Mouse (Mus musculus): ENCODE data around the gene Tefm. TPM values are rescaled to one million over a fixed set of nuclear protein-coding genes. Genes with fewer than 3 reads are reported as not detected.
A peak's percentile ranks its signal among the peaks of the same experiment; 100 is the strongest.
"Not testable (repeated sequence)": the region's sequence is repeated elsewhere in the genome, so short reads cannot be mapped to it uniquely, and the experiment has no call there.

Tefm gene
- 2.9 and 3.4 TPM in 2 replicates for total RNA-seq (2015; ENCODE audit: low replicate concordance)
- total RNA-seq (2017; ENCODE audit: low replicate concordance), result 3.7 and 5.8 TPM in 2 replicates

- peak; percentile 86 for ATAC-seq (replicated peaks; ENCODE audit: low FRiP score, poor library complexity, severe bottlenecking)
Measured at GRCm38 (mm10) chr11:80141825-80142521, at the start of gene Tefm. TSS of gene Tefm (minus strand) at chr11:80142175.

- no peak for ATAC-seq (replicated peaks; ENCODE audit: low FRiP score, poor library complexity, severe bottlenecking)
Measured at GRCm38 (mm10) chr11:80190280-80190679, 48.3 kb upstream of the Tefm start.

GRCm38 (mm10) chr11:80185441-80185976 lies 43.5 kb upstream of the Tefm start:
- not testable (repeated sequence) for ATAC-seq (replicated peaks; ENCODE audit: low FRiP score, poor library complexity, severe bottlenecking)

GRCm38 (mm10) chr11:80184531-80185071 lies 42.6 kb upstream of the Tefm start:
- no peak for ATAC-seq (replicated peaks; ENCODE audit: low FRiP score, poor library complexity, severe bottlenecking)

- ATAC-seq (replicated peaks; ENCODE audit: low FRiP score, poor library complexity, severe bottlenecking), result peak; percentile 99
Measured at GRCm38 (mm10) chr11:80183705-80184255, 41.8 kb upstream of the Tefm start, which contains the start of gene Rnf135. TSS of gene Rnf135 (plus strand) at chr11:80183851.

GRCm38 (mm10) chr11:80183054-80183704 lies 41.2 kb upstream of the Tefm start:
- peak; percentile 45; the same call in 1 of the 2 replicates for ATAC-seq (replicated peaks; ENCODE audit: low FRiP score, poor library complexity, severe bottlenecking)

- no peak for ATAC-seq (replicated peaks; ENCODE audit: low FRiP score, poor library complexity, severe bottlenecking)
Measured at GRCm38 (mm10) chr11:80181021-80181749, 39.2 kb upstream of the Tefm start.

GRCm38 (mm10) chr11:80178316-80178715 lies 36.3 kb upstream of the Tefm start:
- ATAC-seq (replicated peaks; ENCODE audit: low FRiP score, poor library complexity, severe bottlenecking), result no peak

GRCm38 (mm10) chr11:80176911-80177895 lies 35.2 kb upstream of the Tefm start:
- ATAC-seq (replicated peaks; ENCODE audit: low FRiP score, poor library complexity, severe bottlenecking), result no peak

- no peak for ATAC-seq (replicated peaks; ENCODE audit: low FRiP score, poor library complexity, severe bottlenecking)
Measured at GRCm38 (mm10) chr11:80173963-80174670, 32.1 kb upstream of the Tefm start.

GRCm38 (mm10) chr11:80171884-80172283 lies 29.9 kb upstream of the Tefm start:
- ATAC-seq (replicated peaks; ENCODE audit: low FRiP score, poor library complexity, severe bottlenecking), result no peak

GRCm38 (mm10) chr11:80170351-80170750 lies 28.4 kb upstream of the Tefm start:
- ATAC-seq (replicated peaks; ENCODE audit: low FRiP score, poor library complexity, severe bottlenecking), result no peak

- ATAC-seq (replicated peaks; ENCODE audit: low FRiP score, poor library complexity, severe bottlenecking), result no peak
Measured at GRCm38 (mm10) chr11:80169629-80170028, 27.7 kb upstream of the Tefm start.

GRCm38 (mm10) chr11:80168611-80169249 lies 26.8 kb upstream of the Tefm start:
- ATAC-seq (replicated peaks; ENCODE audit: low FRiP score, poor library complexity, severe bottlenecking), result no peak

- no peak for ATAC-seq (replicated peaks; ENCODE audit: low FRiP score, poor library complexity, severe bottlenecking)
Measured at GRCm38 (mm10) chr11:80168121-80168520, 26.1 kb upstream of the Tefm start.

- no peak for ATAC-seq (replicated peaks; ENCODE audit: low FRiP score, poor library complexity, severe bottlenecking)
Measured at GRCm38 (mm10) chr11:80164224-80164623, 22.2 kb upstream of the Tefm start.

GRCm38 (mm10) chr11:80163362-80164116 lies 21.6 kb upstream of the Tefm start:
- ATAC-seq (replicated peaks; ENCODE audit: low FRiP score, poor library complexity, severe bottlenecking), result no peak
